Mouse (Mus musculus): Measurements from ENCODE around the gene Msantd1.

Msantd1 gene

GRCm38 (mm10) chr5:34923920-34924319 is 16.1 kb downstream of the Msantd1 start:
- no peak for ATAC-seq (ENCODE audit: insufficient number of reproducible peaks, low FRiP score, low TSS enrichment)

- ATAC-seq (ENCODE audit: insufficient number of reproducible peaks, low FRiP score, low TSS enrichment): no peak
Observed at GRCm38 (mm10) chr5:34924519-34924918, 16.7 kb downstream of the Msantd1 start.

GRCm38 (mm10) chr5:34927648-34928047 is 19.8 kb downstream of the Msantd1 start:
- ATAC-seq (ENCODE audit: insufficient number of reproducible peaks, low FRiP score, low TSS enrichment): no peak

GRCm38 (mm10) chr5:34930151-34930975 is 22.6 kb downstream of the Msantd1 start:
- no peak for ATAC-seq (ENCODE audit: insufficient number of reproducible peaks, low FRiP score, low TSS enrichment)

- no peak for ATAC-seq (ENCODE audit: insufficient number of reproducible peaks, low FRiP score, low TSS enrichment)
Observed at GRCm38 (mm10) chr5:34931091-34931490, 23.3 kb downstream of the Msantd1 start.

GRCm38 (mm10) chr5:34931516-34932457 is 24.0 kb downstream of the Msantd1 start:
- ATAC-seq (ENCODE audit: insufficient number of reproducible peaks, low FRiP score, low TSS enrichment): no peak

- ATAC-seq (ENCODE audit: insufficient number of reproducible peaks, low FRiP score, low TSS enrichment): no peak
Observed at GRCm38 (mm10) chr5:34932458-34932806, 24.6 kb downstream of the Msantd1 start.

DNA sequence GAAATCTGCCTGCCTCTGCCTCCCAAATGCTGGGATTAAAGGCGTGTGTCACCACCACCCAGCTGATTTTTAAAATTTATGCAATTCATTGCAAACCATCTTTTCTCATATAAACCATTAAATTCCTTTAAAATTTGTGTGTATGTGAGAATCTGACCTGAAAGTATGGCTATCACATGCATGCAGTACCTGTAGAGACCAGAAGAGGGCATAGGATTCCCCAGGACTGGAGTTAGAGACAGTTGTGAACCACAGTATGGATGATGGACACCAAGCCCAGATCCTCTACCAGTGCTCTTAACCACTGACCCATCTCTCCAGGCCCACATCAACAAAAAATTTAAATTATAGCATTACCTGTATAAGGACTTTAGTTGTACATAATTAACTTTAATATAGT is 25.6 kb downstream of the Msantd1 start:
- ATAC-seq (ENCODE audit: insufficient number of reproducible peaks, low FRiP score, low TSS enrichment): no peak

DNA sequence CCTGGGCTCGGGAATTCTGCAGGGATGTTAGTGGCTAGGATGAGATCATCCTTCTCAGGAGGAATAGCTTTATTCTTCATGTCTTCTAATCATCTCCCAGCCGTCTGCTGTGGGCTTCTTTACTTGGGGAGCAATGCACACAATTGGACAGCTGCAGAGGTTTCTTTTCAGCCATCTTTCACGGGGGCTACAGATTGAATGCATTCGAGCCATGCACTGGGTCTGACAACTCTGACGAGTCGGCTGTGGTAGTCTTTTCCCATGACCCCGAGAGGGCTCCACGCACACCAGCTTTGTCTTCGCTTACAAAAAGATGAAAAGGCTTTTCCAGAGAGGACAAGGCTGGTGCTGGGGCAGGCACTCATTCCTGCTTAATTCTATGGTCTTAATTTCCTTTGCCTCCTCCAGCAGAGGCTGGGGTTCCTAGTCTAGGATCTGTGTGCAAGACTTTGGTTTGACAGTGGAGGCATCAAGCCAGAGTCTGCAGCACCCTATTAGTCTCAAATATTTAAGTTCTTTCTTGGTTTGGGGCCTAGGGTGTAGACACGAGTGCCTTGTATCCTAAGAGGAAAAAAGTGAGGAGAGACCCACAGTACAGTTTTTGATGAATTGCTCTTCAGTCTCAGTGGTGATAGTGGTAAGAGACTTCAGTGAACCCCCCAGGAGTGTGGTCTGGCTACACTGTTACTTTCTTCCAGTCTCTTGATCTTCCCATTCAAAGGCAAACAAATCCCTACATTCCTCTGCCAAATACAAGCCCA is 34.1 kb downstream of the Msantd1 start:
- ATAC-seq (ENCODE audit: insufficient number of reproducible peaks, low FRiP score, low TSS enrichment): no peak

DNA sequence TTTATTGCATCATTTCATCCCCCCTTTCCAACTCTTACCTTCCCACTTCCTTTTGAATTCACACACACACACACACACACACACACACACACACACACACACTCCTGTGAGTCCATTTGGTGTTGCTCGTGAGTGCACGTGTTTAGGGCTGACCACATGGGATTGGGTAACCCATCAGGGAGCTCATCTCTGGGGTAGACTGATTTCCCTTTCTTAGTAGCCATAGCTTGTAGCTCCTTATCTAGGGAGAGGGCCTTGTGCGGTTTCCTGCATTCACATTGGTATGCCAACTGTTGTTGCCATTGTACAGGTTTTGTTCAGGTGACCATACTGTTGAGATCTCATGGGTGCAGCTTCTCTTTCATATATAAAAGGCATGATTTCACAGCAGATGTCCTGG is 35.6 kb downstream of the Msantd1 start:
- no peak for ATAC-seq (ENCODE audit: insufficient number of reproducible peaks, low FRiP score, low TSS enrichment)

DNA sequence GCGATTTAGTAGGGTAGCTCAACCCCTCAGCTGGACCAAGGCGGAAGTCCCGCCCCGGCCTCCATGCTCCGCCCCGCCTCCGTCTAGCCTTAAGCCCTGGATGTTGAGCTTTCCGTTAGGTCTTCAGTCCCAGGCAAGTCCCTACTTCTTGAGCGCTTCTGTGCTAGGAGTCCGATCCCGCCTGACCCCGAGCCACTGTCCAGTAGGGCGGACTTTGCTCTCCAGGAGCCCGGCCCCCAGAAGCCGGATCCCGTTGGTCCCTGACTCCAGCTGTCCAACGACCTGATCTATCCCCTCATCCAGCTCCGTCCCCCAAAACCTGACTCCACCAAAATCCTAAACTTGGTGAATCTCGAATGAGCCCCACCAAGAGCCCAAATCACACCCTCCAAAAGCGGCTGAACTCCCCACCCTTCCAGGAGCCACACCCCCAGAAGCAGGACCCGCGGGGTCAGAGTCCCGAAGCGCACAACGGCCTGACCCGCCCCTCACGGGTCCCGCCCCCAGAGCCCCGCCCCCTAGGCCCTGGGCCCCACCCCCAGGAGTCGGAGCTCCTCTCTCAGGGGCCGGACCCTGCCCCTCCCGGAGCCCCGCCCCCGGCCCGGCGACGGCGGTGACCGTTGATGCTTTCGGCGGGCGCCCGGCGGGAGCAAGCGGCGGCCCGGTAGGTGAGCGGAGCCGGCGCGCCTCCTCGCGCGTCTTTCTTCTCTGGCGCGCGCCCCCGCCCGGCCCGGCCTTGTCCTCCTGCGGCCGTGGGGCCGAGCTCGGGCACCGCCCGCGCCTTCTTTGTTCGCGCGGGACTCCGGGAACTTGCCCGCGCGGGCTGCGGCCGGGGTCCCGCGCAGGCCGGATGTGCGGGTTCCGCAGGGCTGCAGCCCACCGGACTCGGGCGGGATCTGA is 41.3 kb downstream of the Msantd1 start, which contains the start of gene Rgs12:
Rgs12 (plus strand) TSS at position 585 of the 900 bp plus-strand sequence.
- peak; percentile 31; the same call in 1 of the 2 replicates for ATAC-seq (ENCODE audit: insufficient number of reproducible peaks, low FRiP score, low TSS enrichment)

- ATAC-seq (ENCODE audit: insufficient number of reproducible peaks, low FRiP score, low TSS enrichment): no peak
Observed at GRCm38 (mm10) chr5:34949769-34950211, 42.0 kb downstream of the Msantd1 start.

- ATAC-seq (ENCODE audit: insufficient number of reproducible peaks, low FRiP score, low TSS enrichment): no peak
Observed at GRCm38 (mm10) chr5:34950486-34951160, 42.8 kb downstream of the Msantd1 start.

DNA sequence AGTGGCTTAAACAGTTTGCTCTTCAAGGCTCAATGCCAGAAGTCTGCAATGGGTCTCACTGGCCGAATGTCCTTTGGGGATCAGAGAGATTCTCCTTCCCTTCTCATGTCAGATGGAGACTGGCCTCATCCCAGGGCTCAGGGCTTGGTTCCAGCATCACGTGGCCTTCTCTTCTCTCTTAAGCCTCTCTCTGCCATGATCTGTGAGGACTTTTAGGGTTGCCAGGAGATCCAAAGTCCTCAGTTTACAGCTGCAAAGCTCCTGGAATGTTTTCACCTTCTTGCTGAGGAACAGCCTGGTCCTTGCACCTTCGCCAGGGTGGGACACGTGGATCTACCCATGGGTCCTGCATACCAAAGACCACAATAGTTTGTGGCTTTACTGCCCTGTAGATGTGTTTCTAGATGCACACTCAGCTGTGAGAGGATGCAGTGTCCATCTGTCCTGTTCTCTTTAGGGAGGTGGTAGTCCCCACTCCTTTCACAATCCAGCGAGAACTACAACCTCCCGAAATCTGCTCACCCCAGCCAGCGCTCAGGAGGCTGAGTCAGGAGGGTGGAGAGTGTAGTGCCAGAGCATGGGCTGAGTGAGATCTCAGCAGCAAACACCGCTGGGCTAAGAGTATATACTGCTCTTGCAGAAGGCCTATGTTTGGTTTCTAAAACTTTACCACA is 43.5 kb downstream of the Msantd1 start:
- no peak for ATAC-seq (ENCODE audit: insufficient number of reproducible peaks, low FRiP score, low TSS enrichment)

DNA sequence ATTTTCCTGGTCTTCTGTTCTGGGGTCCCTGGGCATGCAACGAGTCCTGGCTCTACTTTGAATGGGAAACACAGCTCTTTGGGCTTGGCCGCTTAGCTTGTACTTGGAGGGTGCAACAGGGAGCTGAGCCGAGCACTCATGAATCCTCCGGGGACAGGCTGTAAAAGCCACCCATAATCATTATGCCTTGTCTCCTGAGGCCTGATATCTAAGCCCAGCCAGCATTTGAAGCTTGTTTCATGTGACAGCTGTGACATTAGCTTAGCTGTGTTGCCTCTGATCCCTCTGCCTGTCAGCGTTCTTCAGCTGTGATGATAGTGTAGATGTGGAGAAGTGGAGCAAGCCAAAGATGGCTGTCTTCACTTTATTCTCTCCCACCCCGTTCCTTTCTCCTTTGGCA is 46.7 kb downstream of the Msantd1 start:
- ATAC-seq (ENCODE audit: insufficient number of reproducible peaks, low FRiP score, low TSS enrichment): no peak

- no peak for ATAC-seq (ENCODE audit: insufficient number of reproducible peaks, low FRiP score, low TSS enrichment)
Observed at GRCm38 (mm10) chr5:34955630-34956029, 47.8 kb downstream of the Msantd1 start.

DNA sequence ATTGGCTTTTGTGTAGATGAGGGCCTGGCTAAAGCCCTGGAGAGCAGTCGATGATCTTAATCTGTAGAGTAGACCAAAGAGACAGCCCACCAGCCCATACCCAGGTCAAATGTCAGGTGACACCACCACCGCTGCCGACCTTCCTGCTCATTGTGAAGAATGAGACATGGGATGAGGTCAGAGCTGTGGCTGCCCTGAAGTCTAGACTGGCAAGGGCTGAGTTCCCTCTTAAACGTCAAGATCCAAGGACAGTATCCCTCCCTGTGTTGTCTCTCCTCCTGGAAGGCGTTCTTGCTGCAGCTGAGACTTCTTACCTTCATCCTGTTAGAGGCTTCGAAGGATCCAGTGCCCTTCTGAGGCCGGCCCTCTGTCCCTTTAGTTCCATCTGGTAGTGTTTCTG is 48.3 kb downstream of the Msantd1 start:
- no peak for ATAC-seq (ENCODE audit: insufficient number of reproducible peaks, low FRiP score, low TSS enrichment)

- no peak for ATAC-seq (ENCODE audit: insufficient number of reproducible peaks, low FRiP score, low TSS enrichment)
Observed at GRCm38 (mm10) chr5:34957015-34957414, 49.2 kb downstream of the Msantd1 start.

Data from cerebellum, adult (tissue).